Mouse (Mus musculus) limb, embryonic 15.5 days (tissue): ENCODE results near the gene Rap1b. TPM values are rescaled to one million over a fixed set of nuclear protein-coding genes. Genes with fewer than 3 reads are reported as not detected.

Experiments
- ATAC-seq: fragments of 200-750 bp; cut with Nextera tagmentation; 2 replicates; pipeline ENCODE4 v1.8.0; 2017; ENCODE audit warnings: low read depth, moderate TSS enrichment; ENCODE audit not compliant: insufficient number of reproducible peaks, low FRiP score, low TSS enrichment
- H3K27ac ChIP-seq: fragments of 300-500 bp; sonication (generic); 2 replicates; pipeline ENCODE4 v1.5.1; 2015; ENCODE audit warnings: moderate library complexity, mild to moderate bottlenecking, inconsistent platforms
- H3K27me3 ChIP-seq: fragments of 300-500 bp; sonication (generic); 2 replicates; pipeline ENCODE4 v1.6.1; 2015; ENCODE audit warnings: inconsistent platforms
- H3K36me3 ChIP-seq: fragments of 300-500 bp; sonication (generic); 2 replicates; pipeline ENCODE4 v1.6.1; 2015; ENCODE audit warnings: inconsistent platforms
- H3K4me1 ChIP-seq: fragments of 300-500 bp; sonication (generic); 2 replicates; pipeline ENCODE4 v1.6.1; 2015; ENCODE audit warnings: inconsistent platforms
- H3K4me2 ChIP-seq: fragments of 300-500 bp; sonication (generic); 2 replicates; pipeline ENCODE4 v1.6.1; 2015; ENCODE audit warnings: mild to moderate bottlenecking, inconsistent platforms
- H3K4me3 ChIP-seq: fragments of 300-500 bp; sonication (generic); 2 replicates; pipeline ENCODE4 v1.5.1; 2015; ENCODE audit warnings: mild to moderate bottlenecking, inconsistent platforms
- H3K9ac ChIP-seq: fragments of 300-500 bp; sonication (generic); 2 replicates; pipeline ENCODE4 v1.6.1; 2015; ENCODE audit warnings: inconsistent platforms
- H3K9me3 ChIP-seq: fragments of 300-500 bp; sonication (generic); 2 replicates; pipeline ENCODE4 v1.6.1; 2016; ENCODE audit warnings: inconsistent platforms
- WGBS: fragments of 180-500 bp; shearing (Covaris S2); methylation state at CpG from one replicate; pipeline ENCODE4 v1.1.7; 2015; 5-methylcytosine and 5-hydroxymethylcytosine counted together
- polyA plus RNA-seq: library from polyadenylated mRNA; unstranded; fragments of >200 nt; fragmentation: Nextera tagmentation; extraction: Ambion mirVana; gene quantifications from 2 replicates; pipeline ENCODE4 v1.2.1, GENCODE M21; 2015

The Rap1b gene
- polyA plus RNA-seq, 1 experiment from 2014 or later = 184 TPM

- H3K9me3 ChIP-seq = no peaks in the 10 kb centered on the region
- H3K4me3 ChIP-seq = no peak overlapping the region
- no peak overlapping the region for H3K27ac ChIP-seq
- H3K36me3 ChIP-seq = peaks cover 44% of the 10 kb centered on the region
- WGBS = 93% methylated on average over 8 of the region's 8 CpGs
- no peak overlapping the region for H3K4me2 ChIP-seq
- H3K27me3 ChIP-seq = no peaks in the 10 kb centered on the region
- H3K4me1 ChIP-seq = 0 out of 2 replicates have a peak, but pooled peaks cover 3% of the 10 kb centered on the region
- ATAC-seq = no peak
- H3K9ac ChIP-seq = no peak overlapping the region
Observed at GRCm38 (mm10) chr10:117811555-117811954, 34.3 kb downstream of the Rap1b start.

GRCm38 (mm10) chr10:117810506-117810905 is 35.3 kb downstream of the Rap1b start:
- 77% methylated on average over 11 of the region's 11 CpGs for WGBS
- H3K27ac ChIP-seq = no peak overlapping the region
- no peak for ATAC-seq
- H3K36me3 ChIP-seq = peaks cover 33% of the 10 kb centered on the region
- no peak overlapping the region for H3K9ac ChIP-seq
- H3K4me2 ChIP-seq = no peak overlapping the region
- H3K27me3 ChIP-seq = no peaks in the 10 kb centered on the region
- H3K9me3 ChIP-seq = no peaks in the 10 kb centered on the region
- no peak overlapping the region for H3K4me3 ChIP-seq
- H3K4me1 ChIP-seq = 0 out of 2 replicates have a peak, but pooled peaks cover 3% of the 10 kb centered on the region

- 76% methylated on average over 6 of the region's 6 CpGs for WGBS
- Histone ChIP-seq H3K36me3 (peaks cover 19% of the 10 kb centered on the region), H3K9me3 (no peaks in the 10 kb centered on the region), H3K9ac (no peak overlapping the region), H3K4me3 (no peak overlapping the region), H3K4me2 (no peak overlapping the region), H3K27me3 (no peaks in the 10 kb centered on the region), H3K27ac (no peak overlapping the region), H3K4me1 (0 out of 2 replicates have a peak, but pooled peaks cover 3% of the 10 kb centered on the region)
- no peak for ATAC-seq
Observed at GRCm38 (mm10) chr10:117808068-117808467, 37.8 kb downstream of the Rap1b start.

DNA sequence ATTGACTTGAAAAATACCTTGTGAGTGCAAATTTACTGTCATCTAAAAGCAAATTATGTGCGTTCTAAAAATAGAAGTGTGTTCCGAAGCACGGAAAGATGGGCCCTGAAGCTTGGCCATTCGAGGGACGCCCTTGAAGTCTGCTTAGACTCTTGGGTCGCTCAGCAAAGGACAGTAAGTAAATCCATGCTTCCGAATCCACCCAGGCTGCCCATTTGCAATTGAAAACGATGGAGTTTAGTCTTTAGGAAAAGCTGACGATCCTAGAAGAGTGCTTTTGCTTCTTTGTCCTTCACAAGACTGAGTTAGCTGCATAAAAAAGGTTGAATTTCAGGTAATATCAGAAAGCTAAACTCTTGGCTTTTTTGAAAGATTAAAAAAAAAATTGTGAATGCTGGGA is 39.9 kb downstream of the Rap1b start:
- ATAC-seq = no peak
- Histone ChIP-seq H3K36me3 (no peaks in the 10 kb centered on the region; the same call in 1 of the 2 replicates), H3K9me3 (no peaks in the 10 kb centered on the region), H3K9ac (no peak overlapping the region), H3K4me3 (no peak overlapping the region), H3K4me1 (0 out of 2 replicates have a peak, but pooled peaks cover 3% of the 10 kb centered on the region), H3K27ac (no peak overlapping the region), H3K27me3 (no peaks in the 10 kb centered on the region), H3K4me2 (no peak overlapping the region)
- 57% methylated on average over 9 of the region's 9 CpGs for WGBS

DNA sequence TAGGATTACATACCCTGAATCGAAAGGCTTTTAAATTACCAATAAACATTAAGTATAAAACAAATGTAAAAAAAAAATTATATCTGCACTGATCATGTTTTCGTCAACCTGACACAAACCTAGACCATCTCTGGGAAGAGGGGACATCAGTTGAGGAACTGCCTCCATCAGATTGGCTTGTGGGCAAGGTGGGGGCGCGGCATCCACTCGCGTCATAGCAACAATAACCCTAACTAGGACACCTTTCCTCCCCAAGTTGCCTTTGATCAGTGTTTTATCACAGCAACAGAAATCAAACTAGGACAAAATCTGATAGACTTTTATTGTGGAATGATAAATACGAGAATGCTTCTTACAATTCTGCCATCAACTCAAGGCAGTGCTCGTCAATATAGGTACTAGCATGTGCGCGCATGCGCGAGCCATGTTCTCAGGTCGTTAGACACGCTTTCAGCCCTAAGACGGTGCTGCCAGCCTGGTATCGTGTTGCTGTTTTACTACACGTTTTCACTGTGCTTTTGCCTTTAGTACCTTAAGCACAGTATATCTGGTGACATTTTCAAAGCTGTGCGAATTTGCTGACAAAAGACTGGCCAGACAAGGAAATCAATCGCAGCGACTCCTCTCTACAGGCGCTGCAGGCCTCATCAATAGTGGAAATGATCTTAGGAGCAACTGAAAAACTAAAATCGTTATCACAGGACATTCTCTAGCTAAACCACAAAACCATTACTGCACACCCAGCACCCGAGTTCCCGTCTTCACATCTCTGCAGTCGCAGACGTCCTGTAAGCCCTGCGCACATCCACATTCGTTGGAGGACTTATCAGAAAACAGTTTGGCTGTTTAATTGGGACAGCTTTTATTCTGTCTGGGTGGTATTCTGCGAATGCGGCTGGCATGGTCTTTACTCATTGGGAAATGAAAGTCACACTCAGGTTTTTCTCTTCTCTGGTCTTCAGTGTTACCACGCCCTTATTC is 41.7 kb downstream of the Rap1b start:
- 80% methylated on average over 31 of the region's 31 CpGs for WGBS
- Histone ChIP-seq H3K27ac (no peak overlapping the region), H3K4me3 (no peak overlapping the region), H3K9ac (no peak overlapping the region), H3K36me3 (no peaks in the 10 kb centered on the region), H3K27me3 (no peaks in the 10 kb centered on the region), H3K4me2 (no peak overlapping the region), H3K9me3 (no peaks in the 10 kb centered on the region), H3K4me1 (no peaks in the 10 kb centered on the region; the same call in 1 of the 2 replicates)
- ATAC-seq = no peak

- Histone ChIP-seq H3K4me2 (no peak overlapping the region), H3K4me3 (no peak overlapping the region), H3K27me3 (no peaks in the 10 kb centered on the region), H3K9ac (no peak overlapping the region), H3K9me3 (no peaks in the 10 kb centered on the region), H3K36me3 (no peaks in the 10 kb centered on the region), H3K4me1 (no peaks in the 10 kb centered on the region; the same call in 1 of the 2 replicates), H3K27ac (no peak overlapping the region)
- WGBS = 90% methylated on average over 9 of the region's 9 CpGs
- no peak for ATAC-seq
Observed at GRCm38 (mm10) chr10:117801886-117802285, 43.9 kb downstream of the Rap1b start.

- Histone ChIP-seq H3K9me3 (no peaks in the 10 kb centered on the region), H3K27ac (no peak overlapping the region), H3K4me1 (no peaks in the 10 kb centered on the region; the same call in 1 of the 2 replicates), H3K27me3 (no peaks in the 10 kb centered on the region), H3K4me2 (no peak overlapping the region), H3K36me3 (no peaks in the 10 kb centered on the region), H3K9ac (no peak overlapping the region), H3K4me3 (no peak overlapping the region)
- 80% methylated on average over 11 of the region's 11 CpGs for WGBS
- ATAC-seq = peak; percentile 58; the same call in 1 of the 2 replicates
Observed at GRCm38 (mm10) chr10:117799806-117800205, 46.0 kb downstream of the Rap1b start.

GRCm38 (mm10) chr10:117798436-117799035 is 47.3 kb downstream of the Rap1b start:
- H3K27me3 ChIP-seq = no peaks in the 10 kb centered on the region
- no peak overlapping the region for H3K27ac ChIP-seq

DNA sequence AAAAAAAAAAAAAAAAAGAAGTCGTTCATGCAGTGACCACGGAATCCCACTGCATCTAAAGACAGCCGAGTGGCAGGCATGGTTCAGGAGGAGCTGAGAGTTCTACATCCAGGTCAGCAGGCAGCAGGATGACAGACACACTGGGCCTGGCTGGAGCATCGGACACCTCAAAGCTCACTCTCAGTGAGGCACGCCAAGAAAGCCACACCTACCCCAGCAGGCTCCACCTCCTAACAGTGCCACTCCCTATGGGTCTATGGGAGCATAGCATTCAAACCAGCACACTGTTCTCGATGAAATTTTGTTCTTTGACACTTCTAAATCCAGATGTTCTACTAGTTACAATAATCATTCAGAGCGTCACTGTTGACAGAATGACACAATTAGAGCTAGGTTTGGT is 48.2 kb downstream of the Rap1b start:
- no peaks in the 10 kb centered on the region; the same call in 1 of the 2 replicates for H3K4me1 ChIP-seq
- no peaks in the 10 kb centered on the region for H3K36me3 ChIP-seq
- no peak for ATAC-seq
- H3K9me3 ChIP-seq = no peaks in the 10 kb centered on the region
- H3K4me2 ChIP-seq = no peak overlapping the region
- no peak overlapping the region for H3K27ac ChIP-seq
- no peaks in the 10 kb centered on the region for H3K27me3 ChIP-seq
- 72% methylated on average over 7 of the region's 7 CpGs for WGBS
- H3K9ac ChIP-seq = no peak overlapping the region
- no peak overlapping the region for H3K4me3 ChIP-seq

More at GRCm38 (mm10) chr10:117798436-117799035, 47.3 kb downstream of the Rap1b start:
- H3K36me3 ChIP-seq = no peaks in the 10 kb centered on the region
- no peak for ATAC-seq
- no peaks in the 10 kb centered on the region; the same call in 1 of the 2 replicates for H3K4me1 ChIP-seq
- H3K9me3 ChIP-seq = no peaks in the 10 kb centered on the region
- no peak overlapping the region for H3K9ac ChIP-seq
- no peak overlapping the region for H3K4me3 ChIP-seq
- whole genome bisulfite sequencing = 69% methylated on average over 6 of the region's 6 CpGs
- H3K4me2 ChIP-seq = no peak overlapping the region

DNA sequence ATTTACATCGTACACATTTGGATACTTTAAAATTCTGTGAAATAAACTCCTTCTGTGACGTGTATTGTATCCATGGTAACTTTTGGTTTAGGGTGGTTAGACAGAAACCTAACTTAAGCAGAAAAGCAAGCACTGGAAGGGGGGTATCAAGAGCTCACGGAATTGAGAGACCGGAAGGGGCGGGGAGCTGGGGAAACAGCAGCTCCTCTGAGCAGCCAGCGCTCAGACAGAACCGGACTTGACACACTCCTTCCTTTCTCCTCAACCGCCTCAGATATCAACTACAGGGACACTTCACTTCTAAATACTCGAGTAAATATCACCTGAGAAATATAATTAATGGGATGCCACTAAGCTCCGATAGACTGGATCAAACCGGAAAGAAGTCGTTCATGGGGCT is 48.7 kb downstream of the Rap1b start:
- Histone ChIP-seq H3K9me3 (no peaks in the 10 kb centered on the region), H3K9ac (no peak overlapping the region), H3K27ac (no peak overlapping the region), H3K4me2 (no peak overlapping the region), H3K27me3 (no peaks in the 10 kb centered on the region), H3K4me1 (no peaks in the 10 kb centered on the region; the same call in 1 of the 2 replicates), H3K36me3 (no peaks in the 10 kb centered on the region), H3K4me3 (no peak overlapping the region)
- 94% methylated on average over 12 of the region's 12 CpGs for WGBS
- ATAC-seq = no peak

- Histone ChIP-seq H3K9me3 (no peaks in the 10 kb centered on the region), H3K27me3 (no peaks in the 10 kb centered on the region), H3K9ac (no peak overlapping the region), H3K27ac (no peak overlapping the region), H3K4me2 (no peak overlapping the region), H3K4me3 (no peak overlapping the region), H3K4me1 (peaks cover 8% of the 10 kb centered on the region), H3K36me3 (no peaks in the 10 kb centered on the region)
- ATAC-seq = no peak
- WGBS = 96% methylated on average over 7 of the region's 7 CpGs
Observed at GRCm38 (mm10) chr10:117796181-117796580, 49.7 kb downstream of the Rap1b start.

DNA sequence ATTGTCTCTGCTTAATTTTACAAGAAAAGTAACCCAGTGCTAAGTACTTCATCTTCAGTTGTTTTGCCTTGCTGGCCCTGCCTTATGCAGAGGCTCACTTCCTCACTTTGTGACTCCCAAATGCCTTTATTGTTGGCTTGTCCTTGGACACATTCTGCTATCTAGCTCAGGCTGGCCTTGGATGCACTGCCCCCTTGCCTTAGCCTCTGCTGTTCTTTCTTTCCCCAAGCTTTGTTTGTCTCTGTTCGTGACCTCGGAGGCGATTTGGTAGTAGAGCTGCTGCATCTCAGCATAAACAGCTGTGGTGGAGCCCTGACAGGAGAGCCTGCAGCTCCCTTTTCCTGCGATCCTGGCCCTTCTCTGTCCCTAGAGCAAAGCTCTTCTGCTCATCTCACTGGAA is 50.6 kb downstream of the Rap1b start:
- Histone ChIP-seq H3K4me2 (no peak overlapping the region), H3K27ac (no peak overlapping the region), H3K9me3 (no peaks in the 10 kb centered on the region), H3K9ac (no peak overlapping the region), H3K27me3 (no peaks in the 10 kb centered on the region), H3K36me3 (0 out of 2 replicates have a peak, but pooled peaks cover under 1% of the 10 kb centered on the region), H3K4me3 (no peak overlapping the region), H3K4me1 (peaks cover 10% of the 10 kb centered on the region)
- ATAC-seq = no peak
- 75% methylated on average over 4 of the region's 4 CpGs for WGBS
